Mouse (Mus musculus): ENCODE data around the gene Cnot4. TPM values are rescaled to one million over a fixed set of nuclear protein-coding genes. Genes with fewer than 3 reads are reported as not detected.

Cnot4 gene
- polyA plus RNA-seq, 1 experiment from 2014 or later = 31.9 TPM

GRCm38 (mm10) chr6:35122488-35122887, 11.0 kb downstream of the Cnot4 start:
- TF ChIP-seq CTCF (IDR thresholded peaks at IDR 0.05; ENCODE audit: low read depth) = no peak
- no peak overlapping the region for H3K27ac ChIP-seq (ENCODE audit: low read depth)
- no peak overlapping the region for H3K9ac ChIP-seq
- no peak overlapping the region for H3K4me2 ChIP-seq
- H3K27me3 ChIP-seq (ENCODE audit: insufficient read depth, low read length) = no peaks in the 10 kb centered on the region
- H3K4me1 ChIP-seq (ENCODE audit: insufficient read depth) = no peaks in the 10 kb centered on the region
- 0 out of 2 replicates have a peak, but pooled peaks cover 7% of the 10 kb centered on the region for H3K36me3 ChIP-seq (ENCODE audit: insufficient read depth)
- ATAC-seq (ENCODE audit: insufficient read depth) (no peak), DNase-seq (no peak)
- no peak overlapping the region for H3K4me3 ChIP-seq (ENCODE audit: low read depth, low read length)
- WGBS = 86% methylated on average over 2 of the region's 2 CpGs
- no peaks in the 10 kb centered on the region for H3K9me3 ChIP-seq (ENCODE audit: low read depth, low read length)

GRCm38 (mm10) chr6:35121925-35122324, 11.6 kb downstream of the Cnot4 start:
- no peak overlapping the region for H3K9ac ChIP-seq
- H3K4me2 ChIP-seq = no peak overlapping the region
- H3K27me3 ChIP-seq (ENCODE audit: insufficient read depth, low read length) = no peaks in the 10 kb centered on the region
- no peak overlapping the region for H3K27ac ChIP-seq (ENCODE audit: low read depth)
- DNase-seq (no peak), ATAC-seq (ENCODE audit: insufficient read depth) (no peak)
- no peak for TF ChIP-seq CTCF (IDR thresholded peaks at IDR 0.05; ENCODE audit: low read depth)
- H3K36me3 ChIP-seq (ENCODE audit: insufficient read depth) = 0 out of 2 replicates have a peak, but pooled peaks cover 7% of the 10 kb centered on the region
- no peak overlapping the region for H3K4me3 ChIP-seq (ENCODE audit: low read depth, low read length)
- no peaks in the 10 kb centered on the region for H3K9me3 ChIP-seq (ENCODE audit: low read depth, low read length)
- WGBS = 94% methylated on average over 3 of the region's 3 CpGs
- no peaks in the 10 kb centered on the region for H3K4me1 ChIP-seq (ENCODE audit: insufficient read depth)

DNA sequence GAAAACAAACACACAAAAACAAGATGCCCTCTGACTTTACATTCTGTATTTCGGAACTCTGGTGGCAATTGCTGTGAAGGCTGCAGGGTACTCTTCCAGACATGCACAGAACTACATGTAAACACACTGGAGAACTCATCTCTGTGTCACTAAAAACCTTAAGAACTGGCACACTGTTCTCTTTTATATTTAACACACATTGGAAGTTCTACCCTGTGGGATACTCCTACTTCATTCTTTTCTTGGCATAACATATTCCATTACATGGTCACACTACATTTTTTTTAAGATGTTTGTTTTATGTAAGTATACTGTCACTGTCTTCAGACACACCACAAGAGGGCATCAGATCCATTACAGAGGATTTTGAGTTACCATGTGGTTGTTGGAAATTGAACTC, 31.1 kb downstream of the Cnot4 start:
- 0 out of 2 replicates have a peak, but pooled peaks have one; percentile 5 for TF ChIP-seq CTCF (IDR thresholded peaks at IDR 0.05; ENCODE audit: low read depth)
- DNase-seq (no peak), ATAC-seq (ENCODE audit: insufficient read depth) (no peak)
- Histone ChIP-seq H3K4me2 (no peak overlapping the region), H3K36me3 (ENCODE audit: insufficient read depth) (no peaks in the 10 kb centered on the region), H3K9me3 (ENCODE audit: low read depth, low read length) (no peaks in the 10 kb centered on the region), H3K4me3 (ENCODE audit: low read depth, low read length) (no peak overlapping the region), H3K4me1 (ENCODE audit: insufficient read depth) (no peaks in the 10 kb centered on the region), H3K27ac (ENCODE audit: low read depth) (no peak overlapping the region), H3K27me3 (ENCODE audit: insufficient read depth, low read length) (no peaks in the 10 kb centered on the region), H3K9ac (no peak overlapping the region)
- 85% methylated on average over 1 of the region's 1 CpGs for WGBS

DNA sequence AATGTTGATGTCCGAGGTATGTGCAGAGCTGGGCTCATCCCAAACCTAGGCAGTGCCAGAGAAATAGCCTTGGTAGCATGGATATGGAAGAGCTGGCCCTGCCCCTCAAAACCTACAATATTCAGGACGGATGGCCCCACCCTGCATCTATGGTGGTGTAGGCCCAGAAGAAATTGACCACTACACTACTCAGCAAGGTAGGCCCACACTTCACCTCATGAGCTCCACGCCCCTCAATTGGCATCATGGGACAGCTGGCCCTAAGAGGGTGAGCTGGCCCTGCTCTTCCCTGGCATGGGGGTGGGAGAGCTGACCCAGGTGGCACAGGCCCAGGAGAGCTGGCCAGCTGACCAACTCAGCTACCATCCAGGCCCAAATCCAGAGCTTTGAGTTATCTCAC, 48.6 kb downstream of the Cnot4 start:
- Histone ChIP-seq H3K27ac (ENCODE audit: low read depth) (no peak overlapping the region), H3K4me2 (no peak overlapping the region), H3K4me1 (ENCODE audit: insufficient read depth) (no peaks in the 10 kb centered on the region), H3K27me3 (ENCODE audit: insufficient read depth, low read length) (no peaks in the 10 kb centered on the region), H3K4me3 (ENCODE audit: low read depth, low read length) (no peak overlapping the region), H3K9me3 (ENCODE audit: low read depth, low read length) (no peaks in the 10 kb centered on the region), H3K9ac (no peak overlapping the region), H3K36me3 (ENCODE audit: insufficient read depth) (no peaks in the 10 kb centered on the region)
- DNase-seq = no peak
- no peak for TF ChIP-seq CTCF (IDR thresholded peaks at IDR 0.05; ENCODE audit: low read depth)
- 95% methylated on average over 3 of the region's 3 CpGs for WGBS
- ATAC-seq (ENCODE audit: insufficient read depth) = no peak

DNA sequence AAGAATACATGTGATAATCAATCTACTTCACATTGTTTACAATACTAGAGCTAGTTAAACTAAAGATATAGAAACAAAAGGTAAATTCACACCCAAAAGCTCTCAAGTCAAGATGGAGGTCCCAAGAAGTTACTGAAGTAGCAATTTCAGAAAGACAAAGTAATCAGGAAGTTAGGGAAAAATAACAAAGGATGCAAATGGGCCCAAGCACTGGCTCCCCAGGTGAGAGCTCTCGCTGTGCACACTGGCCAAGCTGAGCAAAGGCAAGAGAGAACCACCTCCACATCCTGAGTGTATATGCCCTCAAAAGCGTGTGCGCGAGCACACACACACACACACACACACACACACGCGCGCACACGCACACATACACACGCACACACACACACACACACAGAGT, 58.4 kb downstream of the Cnot4 start:
- ATAC-seq (ENCODE audit: insufficient read depth) (no peak), DNase-seq (no peak)
- no peak overlapping the region for H3K4me3 ChIP-seq (ENCODE audit: low read depth, low read length)
- no peaks in the 10 kb centered on the region for H3K4me1 ChIP-seq (ENCODE audit: insufficient read depth)
- peaks cover 22% of the 10 kb centered on the region for H3K36me3 ChIP-seq (ENCODE audit: insufficient read depth)
- 98% methylated on average over 9 of the region's 9 CpGs for WGBS
- H3K27ac ChIP-seq (ENCODE audit: low read depth) = no peak overlapping the region
- TF ChIP-seq CTCF (IDR thresholded peaks at IDR 0.05; ENCODE audit: low read depth) = no peak
- no peaks in the 10 kb centered on the region for H3K27me3 ChIP-seq (ENCODE audit: insufficient read depth, low read length)
- H3K4me2 ChIP-seq = no peak overlapping the region
- H3K9me3 ChIP-seq (ENCODE audit: low read depth, low read length) = no peaks in the 10 kb centered on the region
- no peak overlapping the region for H3K9ac ChIP-seq

DNA sequence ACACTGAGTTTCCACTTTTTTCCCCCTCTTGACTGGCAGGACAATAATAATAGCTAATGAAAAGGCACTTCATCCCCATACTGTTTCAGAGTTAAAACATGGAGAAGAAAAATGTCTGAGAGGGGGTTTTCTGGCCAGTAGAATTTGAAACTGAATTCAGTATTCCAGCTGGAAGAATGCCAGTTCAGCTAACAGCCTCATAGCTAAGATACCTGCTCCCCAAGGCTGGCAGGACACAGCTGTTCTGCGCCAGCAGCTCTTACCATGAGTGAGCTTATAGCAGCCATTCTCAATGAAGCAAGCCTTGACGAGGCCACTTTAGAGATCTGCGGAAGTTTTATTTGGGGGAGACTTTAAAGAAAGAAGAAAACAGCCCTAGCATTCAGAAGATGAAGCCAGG, 62.3 kb downstream of the Cnot4 start:
- DNase-seq = peak; percentile 29
- TF ChIP-seq CTCF (IDR thresholded peaks at IDR 0.05; ENCODE audit: low read depth) = no peak
- no peak overlapping the region for H3K9ac ChIP-seq
- no peaks in the 10 kb centered on the region for H3K9me3 ChIP-seq (ENCODE audit: low read depth, low read length)
- no peak for ATAC-seq (ENCODE audit: insufficient read depth)
- H3K4me1 ChIP-seq (ENCODE audit: insufficient read depth) = no peaks in the 10 kb centered on the region
- no peaks in the 10 kb centered on the region for H3K27me3 ChIP-seq (ENCODE audit: insufficient read depth, low read length)
- no peak overlapping the region for H3K27ac ChIP-seq (ENCODE audit: low read depth)
- no peak overlapping the region for H3K4me3 ChIP-seq (ENCODE audit: low read depth, low read length)
- WGBS = 77% methylated on average over 3 of the region's 3 CpGs
- peaks cover 38% of the 10 kb centered on the region for H3K36me3 ChIP-seq (ENCODE audit: insufficient read depth)
- no peak overlapping the region for H3K4me2 ChIP-seq

GRCm38 (mm10) chr6:35062446-35062845, 71.1 kb downstream of the Cnot4 start:
- WGBS = 18% methylated on average over 1 of the region's 1 CpGs
- Histone ChIP-seq H3K4me3 (ENCODE audit: low read depth, low read length) (no peak overlapping the region), H3K4me2 (no peak overlapping the region), H3K36me3 (ENCODE audit: insufficient read depth) (peaks cover 27% of the 10 kb centered on the region; the same call in 1 of the 2 replicates), H3K9ac (no peak overlapping the region), H3K9me3 (ENCODE audit: low read depth, low read length) (no peaks in the 10 kb centered on the region), H3K27me3 (ENCODE audit: insufficient read depth, low read length) (no peaks in the 10 kb centered on the region), H3K27ac (ENCODE audit: low read depth) (no peak overlapping the region), H3K4me1 (ENCODE audit: insufficient read depth) (no peaks in the 10 kb centered on the region)
- TF ChIP-seq CTCF (IDR thresholded peaks at IDR 0.05; ENCODE audit: low read depth) = peak; percentile 20; the same call in 1 of the 2 replicates
- DNase-seq = peak; percentile 48
- ATAC-seq (ENCODE audit: insufficient read depth) = no peak

DNA sequence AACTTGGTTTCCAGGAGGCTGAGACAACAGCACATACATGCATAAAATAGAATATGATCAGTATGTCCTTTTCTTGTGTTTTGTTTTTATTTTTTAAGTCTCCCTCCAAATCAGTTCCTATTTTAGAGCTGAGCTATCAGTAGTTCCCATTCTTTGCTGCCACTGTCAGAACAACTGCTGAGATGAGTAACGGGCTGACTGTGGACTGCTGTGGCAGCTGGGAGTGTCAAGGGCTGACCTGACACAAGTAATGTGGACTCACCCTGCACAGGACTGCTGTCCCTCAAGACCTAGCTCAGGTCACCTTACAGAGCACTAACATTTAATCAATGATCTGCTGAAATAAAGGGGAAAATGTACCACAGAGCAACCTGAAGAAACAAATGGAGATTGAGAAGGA, 90.4 kb downstream of the Cnot4 start:
- no peaks in the 10 kb centered on the region for H3K27me3 ChIP-seq (ENCODE audit: insufficient read depth, low read length)
- no peak for TF ChIP-seq CTCF (IDR thresholded peaks at IDR 0.05; ENCODE audit: low read depth)
- no peak overlapping the region for H3K27ac ChIP-seq (ENCODE audit: low read depth)
- no peaks in the 10 kb centered on the region for H3K4me1 ChIP-seq (ENCODE audit: insufficient read depth)
- no peaks in the 10 kb centered on the region for H3K36me3 ChIP-seq (ENCODE audit: insufficient read depth)
- no peak overlapping the region for H3K9ac ChIP-seq
- no peaks in the 10 kb centered on the region for H3K9me3 ChIP-seq (ENCODE audit: low read depth, low read length)
- DNase-seq (no peak), ATAC-seq (ENCODE audit: insufficient read depth) (no peak)
- no peak overlapping the region for H3K4me2 ChIP-seq
- H3K4me3 ChIP-seq (ENCODE audit: low read depth, low read length) = no peak overlapping the region
- 61% methylated on average over 1 of the region's 1 CpGs for WGBS
